Mouse (Mus musculus): Measurements from ENCODE around the gene Acod1. TPM values are rescaled to one million over a fixed set of nuclear protein-coding genes. Genes with fewer than 3 reads are reported as not detected.

Gene Acod1
- polyA plus RNA-seq, 1 experiment from 2014 or later = not detected

DNA sequence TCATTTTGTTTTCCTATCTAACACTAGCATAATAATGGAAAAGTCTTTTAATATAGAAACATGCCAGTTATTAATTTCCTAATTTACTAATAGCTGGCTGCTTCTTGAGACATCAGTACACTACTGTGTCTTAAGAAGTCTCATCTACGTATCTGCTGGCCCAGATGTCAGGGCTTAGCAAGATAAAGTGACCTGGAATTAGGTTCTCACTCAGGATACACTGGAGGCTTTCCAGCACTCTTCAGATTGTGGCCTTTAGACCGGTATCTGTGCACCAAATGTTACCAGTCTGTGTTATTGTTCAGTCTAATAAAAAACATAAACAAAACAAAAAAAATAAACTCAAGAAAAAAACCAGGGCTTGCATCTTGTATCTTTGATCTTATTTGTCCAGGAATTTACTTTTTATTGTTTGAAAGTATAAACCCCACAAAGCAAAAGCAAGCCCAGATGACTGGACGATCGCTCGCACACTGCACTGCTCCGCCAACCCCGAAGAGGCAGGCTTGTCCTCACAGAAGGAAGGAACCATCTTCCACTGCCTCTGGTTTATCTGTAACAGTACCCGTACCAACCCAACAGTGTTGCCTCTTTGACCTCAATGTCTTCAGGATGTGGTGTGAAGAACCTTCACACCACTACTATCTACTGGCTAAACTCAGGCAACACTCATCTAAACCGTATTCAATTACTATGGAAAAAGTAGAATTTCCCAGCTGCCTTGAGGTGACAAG is 30.7 kb downstream of the Acod1 start:
- Histone ChIP-seq H3K4me3 (no peak overlapping the region), H3K9me3 (no peaks in the 10 kb centered on the region), H3K4me2 (replicated peaks) (no peak overlapping the region), H3K36me3 (peaks cover 15% of the 10 kb centered on the region; the same call in 1 of the 2 replicates), H3K4me1 (peaks cover 7% of the 10 kb centered on the region; the same call in 1 of the 2 replicates), H3K27ac (replicated peaks) (no peak overlapping the region), H3K9ac (replicated peaks) (no peak overlapping the region), H3K27me3 (no peaks in the 10 kb centered on the region)
- no peak for ATAC-seq (replicated peaks)
- 94% methylated on average over 9 of the region's 9 CpGs for WGBS

DNA sequence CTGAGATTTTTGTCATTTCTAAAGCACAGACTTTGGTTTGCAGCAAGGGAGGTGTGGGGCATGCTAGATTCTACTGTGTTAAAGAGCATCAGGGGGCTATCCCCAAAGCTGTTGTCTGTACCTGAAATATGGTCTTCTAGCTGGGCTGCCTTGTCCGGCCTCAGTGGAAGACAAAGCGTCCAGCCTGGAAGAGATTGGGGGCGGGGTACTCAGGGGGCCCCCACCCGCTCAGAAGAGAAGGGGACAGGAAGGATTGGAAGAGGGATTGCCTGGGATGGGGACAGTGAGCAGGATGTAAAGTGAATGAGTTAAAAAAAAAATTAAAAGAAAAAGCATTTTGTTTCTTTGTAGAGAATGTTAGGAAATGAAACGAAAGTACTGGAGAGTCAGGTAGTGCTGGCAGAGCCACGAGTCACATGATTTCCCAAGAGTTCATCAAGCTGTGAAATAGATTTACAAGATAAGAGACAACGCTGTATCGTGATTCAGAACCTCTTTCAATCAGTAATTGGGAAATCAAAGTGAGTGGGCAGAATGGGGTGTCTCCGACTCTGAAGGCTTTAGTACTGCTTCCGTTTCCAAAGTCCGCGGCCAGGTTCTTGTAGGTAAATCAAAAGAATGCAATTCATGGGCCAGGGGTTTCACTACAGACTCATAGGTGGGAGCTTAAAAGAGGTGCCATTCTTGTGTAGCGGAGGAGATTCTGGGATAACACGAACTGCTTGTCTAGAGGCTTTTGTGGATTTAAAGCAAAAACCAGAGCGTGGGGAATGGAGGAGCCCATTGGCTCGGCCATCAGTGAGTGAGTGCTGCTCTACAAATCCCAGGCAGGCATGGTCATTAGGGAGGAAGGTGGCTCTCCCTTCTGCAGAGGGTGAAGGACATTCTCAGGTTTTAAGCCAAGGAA is 31.5 kb downstream of the Acod1 start:
- 0 out of 2 replicates have a peak, but pooled peaks have one; percentile 23 for ATAC-seq (replicated peaks)
- Histone ChIP-seq H3K9ac (replicated peaks) (no peak overlapping the region), H3K36me3 (peaks cover 22% of the 10 kb centered on the region)

DNA sequence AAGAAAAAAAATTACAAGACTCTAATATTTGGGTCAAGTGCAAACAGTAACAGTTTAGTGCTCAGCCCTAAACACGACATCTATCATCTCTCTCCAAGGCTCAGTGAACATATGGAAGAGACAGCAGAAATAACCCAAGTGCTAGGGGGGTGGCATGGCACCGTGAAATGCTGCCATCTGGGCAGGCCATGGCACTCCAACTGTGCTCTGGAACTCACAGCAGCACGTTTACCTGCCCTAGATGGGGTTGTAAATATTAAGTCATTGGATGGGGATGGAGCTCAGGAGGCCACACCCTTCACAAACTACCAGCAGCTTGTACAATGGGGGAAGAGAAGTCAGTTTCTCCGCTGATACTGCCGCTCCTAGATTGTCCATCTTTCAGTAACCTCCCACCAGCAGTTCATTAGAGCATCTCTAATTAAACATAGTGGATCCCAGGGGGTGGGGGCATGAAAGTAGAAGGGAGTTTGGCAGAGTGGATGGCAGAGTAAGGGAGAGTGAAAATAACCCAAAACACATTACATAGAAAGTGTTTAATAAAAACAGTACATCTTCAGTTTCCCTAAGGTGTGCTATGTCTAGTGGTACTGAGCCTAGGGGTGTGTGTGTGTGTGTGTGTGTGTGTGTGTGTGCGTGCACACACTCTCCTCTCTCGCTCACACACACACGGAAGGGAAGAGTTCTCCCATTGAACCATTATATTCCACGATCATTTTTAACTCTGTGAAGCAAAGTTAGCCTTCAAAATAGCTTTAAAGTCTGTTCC is 32.6 kb downstream of the Acod1 start:
- Histone ChIP-seq H3K9ac (replicated peaks) (no peak overlapping the region), H3K36me3 (peaks cover 24% of the 10 kb centered on the region), H3K27me3 (no peaks in the 10 kb centered on the region), H3K27ac (replicated peaks) (no peak overlapping the region), H3K4me3 (no peak overlapping the region), H3K4me1 (peaks cover 7% of the 10 kb centered on the region; the same call in 1 of the 2 replicates), H3K9me3 (no peaks in the 10 kb centered on the region), H3K4me2 (replicated peaks) (no peak overlapping the region)
- ATAC-seq (replicated peaks) = peak; percentile 66
- 69% methylated on average over 9 of the region's 9 CpGs for WGBS

More for the DNA sequence above, 31.5 kb downstream of the Acod1 start:
- Histone ChIP-seq H3K4me2 (replicated peaks) (no peak overlapping the region), H3K4me3 (no peak overlapping the region), H3K27ac (replicated peaks) (no peak overlapping the region; the same call in 1 of the 2 replicates), H3K4me1 (peaks cover 7% of the 10 kb centered on the region; the same call in 1 of the 2 replicates), H3K9me3 (no peaks in the 10 kb centered on the region), H3K27me3 (no peaks in the 10 kb centered on the region)
- WGBS = 87% methylated on average over 16 of the region's 16 CpGs

DNA sequence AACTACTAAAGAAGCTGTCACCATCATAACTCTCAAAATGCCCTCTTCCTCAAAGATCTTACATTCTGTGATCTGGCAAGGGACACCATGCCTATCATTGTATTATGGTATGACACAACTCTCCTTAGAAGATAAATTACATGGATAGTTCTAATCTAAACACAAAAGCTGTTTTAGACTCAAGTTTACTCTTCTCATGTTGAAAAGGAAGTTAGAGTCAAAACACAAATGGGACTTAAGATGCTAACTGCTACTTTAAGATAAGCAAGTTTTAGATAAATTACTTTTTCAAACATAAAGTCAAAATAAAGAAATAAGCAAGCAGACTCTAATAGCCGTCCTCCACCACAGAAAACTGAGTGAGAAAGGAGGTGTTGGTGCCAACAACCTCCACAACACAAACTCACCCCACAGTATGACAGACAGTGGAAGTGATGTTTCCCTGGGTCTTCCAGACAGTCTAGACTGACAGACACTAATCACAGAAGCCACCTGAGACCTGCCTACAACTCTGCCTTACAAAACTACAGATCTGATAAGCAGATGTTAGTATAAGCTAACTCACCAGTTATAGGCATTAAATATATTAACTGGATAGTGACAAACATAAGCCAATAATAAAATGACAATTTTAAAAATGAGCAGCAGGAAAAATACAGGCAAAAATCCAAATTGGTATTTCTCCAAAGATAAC is 39.2 kb downstream of the Acod1 start:
- no peak overlapping the region for H3K4me3 ChIP-seq
- no peak for ATAC-seq (replicated peaks)
- no peak overlapping the region for H3K9ac ChIP-seq (replicated peaks)
- no peaks in the 10 kb centered on the region for H3K4me1 ChIP-seq
- no peaks in the 10 kb centered on the region for H3K9me3 ChIP-seq
- H3K36me3 ChIP-seq = peaks cover 51% of the 10 kb centered on the region
- H3K27me3 ChIP-seq = no peaks in the 10 kb centered on the region
- no peak overlapping the region for H3K27ac ChIP-seq (replicated peaks)
- H3K4me2 ChIP-seq (replicated peaks) = no peak overlapping the region
- WGBS = 68% methylated on average over 1 of the region's 1 CpGs

DNA sequence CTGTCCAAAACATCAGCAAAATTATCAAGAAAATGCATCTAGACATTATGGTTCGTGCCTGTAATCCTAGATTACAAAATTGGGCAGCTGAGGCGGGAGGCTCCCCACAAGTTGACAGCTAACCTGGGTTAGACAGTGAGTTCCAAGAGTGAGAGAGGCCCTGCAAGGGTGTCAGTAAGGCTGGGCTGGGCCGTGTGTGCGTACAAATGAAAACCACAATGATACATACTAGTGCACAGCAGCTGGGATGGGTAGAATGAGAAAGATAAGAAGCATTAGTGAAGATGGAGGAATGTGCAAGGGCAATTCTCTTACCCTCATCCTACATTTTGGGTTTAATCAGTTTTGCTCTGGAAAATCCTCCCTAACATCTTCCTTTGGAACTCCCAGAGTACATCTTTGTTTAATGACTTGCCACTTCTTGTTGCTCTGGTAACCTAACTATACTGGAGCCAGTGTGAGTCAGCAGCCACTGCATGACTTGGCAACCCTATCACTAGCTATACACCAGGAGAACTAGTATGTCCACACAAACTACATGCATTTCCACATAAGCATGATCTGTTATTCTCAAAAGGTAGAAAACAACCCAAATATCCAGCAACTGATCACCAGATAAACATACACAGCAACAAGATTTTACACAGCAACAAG is 40.0 kb downstream of the Acod1 start:
- Histone ChIP-seq H3K4me3 (no peak overlapping the region), H3K9ac (replicated peaks) (no peak overlapping the region), H3K27me3 (no peaks in the 10 kb centered on the region), H3K4me1 (no peaks in the 10 kb centered on the region), H3K27ac (replicated peaks) (no peak overlapping the region), H3K9me3 (no peaks in the 10 kb centered on the region), H3K4me2 (replicated peaks) (no peak overlapping the region), H3K36me3 (peaks cover 56% of the 10 kb centered on the region)
- 95% methylated on average over 4 of the region's 4 CpGs for WGBS
- no peak for ATAC-seq (replicated peaks)

DNA sequence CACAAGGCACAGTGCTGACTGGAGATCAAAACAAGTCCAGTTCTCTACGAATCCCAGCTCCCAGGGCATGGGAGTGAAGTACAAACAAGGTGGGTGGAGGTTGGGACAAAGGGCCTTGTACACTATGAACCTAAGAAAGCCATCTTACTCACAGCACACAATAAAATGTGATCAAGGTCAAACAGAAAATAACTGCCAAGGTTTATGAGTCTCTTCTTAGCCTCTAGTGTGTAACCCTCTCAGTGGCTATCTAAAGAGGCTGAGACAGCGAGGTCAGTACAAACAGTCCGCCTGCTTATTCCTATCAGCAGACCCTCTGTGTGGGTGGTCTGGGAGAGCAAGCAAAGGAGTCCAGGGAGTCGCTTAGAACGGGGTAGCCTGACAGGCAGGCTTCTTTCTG is 41.1 kb downstream of the Acod1 start:
- WGBS = 92% methylated on average over 5 of the region's 5 CpGs
- Histone ChIP-seq H3K4me1 (0 out of 2 replicates have a peak, but pooled peaks cover 3% of the 10 kb centered on the region), H3K9ac (replicated peaks) (no peak overlapping the region), H3K27ac (replicated peaks) (no peak overlapping the region), H3K9me3 (no peaks in the 10 kb centered on the region), H3K4me3 (no peak overlapping the region), H3K27me3 (no peaks in the 10 kb centered on the region), H3K36me3 (peaks cover 53% of the 10 kb centered on the region), H3K4me2 (replicated peaks) (no peak overlapping the region)
- no peak for ATAC-seq (replicated peaks)

DNA sequence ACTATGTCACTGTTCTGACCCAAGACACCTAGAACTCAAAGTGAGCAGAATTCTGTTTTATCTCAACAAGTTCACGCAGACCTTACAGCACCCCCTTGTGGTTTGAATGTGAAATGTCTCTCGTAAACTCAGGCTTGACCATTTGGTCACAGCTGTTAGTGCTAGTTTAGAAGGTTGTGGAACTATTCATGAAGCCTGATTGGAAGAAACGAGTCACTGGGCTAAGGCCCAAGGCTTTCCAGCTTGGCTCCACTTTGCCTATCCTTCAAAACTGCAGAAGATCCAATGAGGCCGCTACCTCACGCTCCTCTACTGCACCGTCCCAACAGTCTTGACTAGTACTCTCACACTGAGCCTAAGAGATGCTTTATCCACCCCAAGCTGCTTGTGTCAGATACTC is 41.8 kb downstream of the Acod1 start:
- H3K4me1 ChIP-seq = peaks cover 7% of the 10 kb centered on the region
- H3K27me3 ChIP-seq = no peaks in the 10 kb centered on the region
- no peak overlapping the region for H3K27ac ChIP-seq (replicated peaks)
- H3K9ac ChIP-seq (replicated peaks) = no peak overlapping the region
- WGBS = 74% methylated on average over 6 of the region's 6 CpGs
- H3K4me3 ChIP-seq = no peak overlapping the region
- no peak overlapping the region for H3K4me2 ChIP-seq (replicated peaks)
- ATAC-seq (replicated peaks) = no peak
- H3K9me3 ChIP-seq = no peaks in the 10 kb centered on the region
- peaks cover 49% of the 10 kb centered on the region for H3K36me3 ChIP-seq

DNA sequence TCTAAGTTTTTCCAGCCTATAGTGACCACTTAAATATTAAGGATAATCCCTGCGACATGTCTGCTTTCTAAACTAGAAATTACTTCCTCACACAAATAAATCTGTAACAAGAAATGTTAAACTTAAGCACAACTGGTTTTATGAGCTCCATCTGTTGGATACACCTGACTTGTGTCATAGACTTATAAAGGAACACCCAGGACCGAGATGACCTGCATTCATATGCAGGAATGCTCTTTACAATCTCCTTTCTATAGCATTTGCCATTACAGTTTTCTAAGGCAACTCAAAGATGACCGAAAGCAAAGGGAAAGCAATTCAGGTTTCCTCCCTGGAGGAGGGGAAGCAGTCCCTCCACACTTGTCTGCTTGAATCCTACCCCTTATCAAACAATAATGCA is 46.5 kb downstream of the Acod1 start:
- peaks cover 45% of the 10 kb centered on the region for H3K4me1 ChIP-seq
- ATAC-seq (replicated peaks) = no peak
- no peak overlapping the region for H3K9ac ChIP-seq (replicated peaks)
- no peak overlapping the region for H3K27ac ChIP-seq (replicated peaks)
- H3K27me3 ChIP-seq = no peaks in the 10 kb centered on the region
- no peak overlapping the region for H3K4me3 ChIP-seq
- H3K36me3 ChIP-seq = peaks cover 19% of the 10 kb centered on the region
- no peak overlapping the region for H3K4me2 ChIP-seq (replicated peaks)
- 83% methylated on average over 3 of the region's 3 CpGs for WGBS
- no peaks in the 10 kb centered on the region for H3K9me3 ChIP-seq

DNA sequence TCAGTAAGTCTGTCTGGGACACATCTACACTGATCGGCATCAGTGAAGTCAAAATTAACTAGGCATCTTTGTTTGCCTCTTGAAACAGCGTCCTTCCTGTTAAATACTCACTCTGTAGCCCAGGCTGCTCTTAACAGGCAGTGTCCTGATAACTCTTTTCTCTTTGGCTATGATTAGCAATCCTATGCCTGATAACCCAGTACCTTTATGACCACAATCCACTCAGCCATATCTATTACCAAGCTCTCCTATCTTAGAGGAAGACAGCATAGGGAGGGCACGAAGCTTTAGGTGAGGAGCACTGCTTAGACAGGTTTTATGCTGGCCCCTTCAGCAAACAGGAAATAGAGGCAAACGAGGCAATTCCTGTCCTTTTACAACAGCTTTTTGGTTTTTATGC is 46.9 kb downstream of the Acod1 start:
- no peaks in the 10 kb centered on the region for H3K27me3 ChIP-seq
- WGBS = 85% methylated on average over 4 of the region's 4 CpGs
- ATAC-seq (replicated peaks) = no peak
- no peak overlapping the region for H3K4me2 ChIP-seq (replicated peaks)
- no peak overlapping the region for H3K9ac ChIP-seq (replicated peaks)
- H3K4me1 ChIP-seq = peaks cover 45% of the 10 kb centered on the region
- peaks cover 16% of the 10 kb centered on the region for H3K36me3 ChIP-seq
- no peaks in the 10 kb centered on the region for H3K9me3 ChIP-seq
- no peak overlapping the region for H3K4me3 ChIP-seq
- no peak overlapping the region for H3K27ac ChIP-seq (replicated peaks)

DNA sequence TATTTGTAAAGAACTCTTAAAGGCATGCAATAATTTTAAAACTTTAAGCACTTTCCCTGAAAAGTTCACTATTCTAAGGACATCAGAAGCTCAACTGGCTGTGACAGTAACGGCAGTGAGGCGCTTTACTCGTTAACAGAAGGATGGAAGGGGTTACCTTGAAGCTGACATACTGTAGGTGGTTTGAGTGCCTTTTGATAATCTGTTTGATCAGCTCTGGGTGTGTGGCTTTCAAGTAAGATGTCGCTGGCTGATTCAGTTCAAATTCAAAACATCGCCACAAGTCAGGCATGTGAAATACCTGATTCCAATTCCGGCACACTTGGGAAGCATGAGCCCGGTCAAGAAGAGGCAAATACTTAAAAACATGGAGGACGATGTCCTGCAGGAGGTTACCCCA is 48.3 kb downstream of the Acod1 start:
- no peaks in the 10 kb centered on the region for H3K9me3 ChIP-seq
- H3K27ac ChIP-seq (replicated peaks) = no peak overlapping the region
- WGBS = 84% methylated on average over 8 of the region's 8 CpGs
- no peak overlapping the region for H3K4me2 ChIP-seq (replicated peaks)
- peaks cover 45% of the 10 kb centered on the region for H3K4me1 ChIP-seq
- no peak overlapping the region for H3K4me3 ChIP-seq
- no peaks in the 10 kb centered on the region for H3K27me3 ChIP-seq
- no peak for ATAC-seq (replicated peaks)
- H3K9ac ChIP-seq (replicated peaks) = no peak overlapping the region
- H3K36me3 ChIP-seq = peaks cover 6% of the 10 kb centered on the region; the same call in 1 of the 2 replicates

DNA sequence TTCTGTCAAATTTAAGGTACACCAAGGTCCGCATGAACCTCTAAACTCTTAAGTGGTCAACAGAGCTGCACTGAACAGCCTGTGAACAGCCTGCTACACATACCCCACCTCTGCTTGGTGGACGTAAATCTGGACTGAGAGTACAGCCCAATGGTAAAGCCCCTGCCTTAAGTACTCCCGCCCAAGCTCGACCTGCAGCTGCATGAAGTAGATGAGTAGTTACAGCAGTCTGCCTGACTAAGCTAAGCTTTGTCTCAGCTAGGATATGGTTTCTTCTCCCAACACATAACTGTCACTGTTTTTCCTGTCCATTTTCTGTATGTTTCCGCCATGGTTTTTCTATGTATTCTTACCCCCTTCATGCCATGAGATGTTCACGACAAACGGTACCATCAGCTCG is 49.0 kb downstream of the Acod1 start:
- Histone ChIP-seq H3K27me3 (no peaks in the 10 kb centered on the region), H3K4me1 (peaks cover 45% of the 10 kb centered on the region), H3K9me3 (no peaks in the 10 kb centered on the region), H3K27ac (replicated peaks) (no peak overlapping the region), H3K36me3 (peaks cover 6% of the 10 kb centered on the region; the same call in 1 of the 2 replicates), H3K9ac (replicated peaks) (no peak overlapping the region), H3K4me2 (replicated peaks) (no peak overlapping the region), H3K4me3 (no peak overlapping the region)
- no peak for ATAC-seq (replicated peaks)
- WGBS = 93% methylated on average over 8 of the region's 8 CpGs

Data from forebrain, embryonic 15.5 days (tissue).